Mouse (Mus musculus) spleen, embryonic (tissue): ENCODE results near the gene Ip6k1.
"Not testable (repeated sequence)": the region's sequence is repeated elsewhere in the genome, so short reads cannot be mapped to it uniquely, and the experiment has no call there.

Experiments used
- CTCF ChIA-PET: fragments of 350-600 bp; sonication (Branson Sonifier 250); formaldehyde crosslinking; loops from one replicate; lab custom pipeline; 2022; lab: Charles Lee

Gene Ip6k1

GRCm38 (mm10) chr9:107981684-107982605, 20.4 kb upstream of the Ip6k1 start:
- CTCF ChIA-PET: interaction anchor here (1.0 kb wide), 1 partner anchor 10 kb away, joined by 4 read pairs; no protein-coding TSS in a partner anchor

- CTCF ChIA-PET: interaction anchor here (0.6 kb wide), 1 partner anchor 169 kb away, joined by 3 read pairs; no protein-coding TSS in a partner anchor
Observed at GRCm38 (mm10) chr9:107982681-107983346, 19.5 kb upstream of the Ip6k1 start, which contains the start of gene Gm20661. Gene Gm20661 (plus strand): TSS chr9:107983058.

- CTCF ChIA-PET: interaction anchor here (0.6 kb wide), 1 partner anchor 169 kb away, joined by 3 read pairs; no protein-coding TSS in a partner anchor
Observed at GRCm38 (mm10) chr9:107983421-107983890, 18.8 kb upstream of the Ip6k1 start.

GRCm38 (mm10) chr9:107984052-107984753, 18.1 kb upstream of the Ip6k1 start:
- CTCF ChIA-PET: no interaction called here

GRCm38 (mm10) chr9:107984754-107985055, 17.6 kb upstream of the Ip6k1 start:
- CTCF ChIA-PET: no interaction called here

GRCm38 (mm10) chr9:107985131-107986119, 16.9 kb upstream of the Ip6k1 start, which contains the start of gene Inka1:
Gene Inka1 (minus strand): TSS chr9:107985879.
- CTCF ChIA-PET: no interaction called here

GRCm38 (mm10) chr9:107986376-107986775, 15.9 kb upstream of the Ip6k1 start:
- CTCF ChIA-PET: no interaction called here

- CTCF ChIA-PET: interaction anchor here (0.6 to 1.2 kb wide), 4 partner anchors 9 to 623 kb away, joined by 3 to 8 read pairs (median 3); no protein-coding TSS in a partner anchor
Observed at GRCm38 (mm10) chr9:107987950-107988349, 14.4 kb upstream of the Ip6k1 start.

GRCm38 (mm10) chr9:107992197-107992596, 10.1 kb upstream of the Ip6k1 start, which contains the start of gene Cdhr4:
Gene Cdhr4 (plus strand): TSS chr9:107992497.
- CTCF ChIA-PET: interaction anchor here (0.7 kb wide), 1 partner anchor 48 kb away, joined by 4 read pairs; no protein-coding TSS in a partner anchor

- CTCF ChIA-PET: no interaction called here
Observed at GRCm38 (mm10) chr9:107993013-107993412, 9.3 kb upstream of the Ip6k1 start.

GRCm38 (mm10) chr9:107994464-107994863, 7.8 kb upstream of the Ip6k1 start:
- CTCF ChIA-PET: no interaction called here

- CTCF ChIA-PET: no interaction called here
Observed at GRCm38 (mm10) chr9:107995513-107995912, 6.8 kb upstream of the Ip6k1 start.

- CTCF ChIA-PET: no interaction called here
Observed at GRCm38 (mm10) chr9:107996049-107996448, 6.3 kb upstream of the Ip6k1 start, which contains the start of gene Gm20662. Gene Gm20662 (plus strand): TSS chr9:107996349.

GRCm38 (mm10) chr9:108002778-108003530, 653 bp downstream of the Ip6k1 start:
- CTCF ChIA-PET: interaction anchor here (1.1 kb wide), 1 partner anchor 19 kb away, joined by 4 read pairs; no protein-coding TSS in a partner anchor

- CTCF ChIA-PET: interaction anchor here (0.6 to 1.1 kb wide), 3 partner anchors 19 to 54 kb away, joined by 3 to 4 read pairs (median 3); partner anchors contain the start of gene Gmppb
Observed at GRCm38 (mm10) chr9:108003531-108003890, 1.2 kb downstream of the Ip6k1 start.

GRCm38 (mm10) chr9:108008041-108008440, 5.7 kb downstream of the Ip6k1 start:
- CTCF ChIA-PET: no interaction called here

- CTCF ChIA-PET: interaction anchor here (0.6 kb wide), 1 partner anchor 10 kb away, joined by 3 read pairs; no protein-coding TSS in a partner anchor
Observed at GRCm38 (mm10) chr9:108010385-108010784, 8.1 kb downstream of the Ip6k1 start.

- CTCF ChIA-PET: not testable (repeated sequence)
Observed at GRCm38 (mm10) chr9:108013577-108013976, 11.3 kb downstream of the Ip6k1 start.

- CTCF ChIA-PET: no interaction called here
Observed at GRCm38 (mm10) chr9:108017127-108017526, 14.8 kb downstream of the Ip6k1 start.
